Mouse (Mus musculus) megakaryocyte, embryonic 14.5 days (primary cell): ENCODE measurements around the gene Gm5447.

Experiments
- FLI1 ChIP-seq: IDR thresholded peaks from 2 replicates; pipeline ENCODE4 v1.6.1; 2012; ENCODE audit warnings: low read length, inconsistent platforms, mixed read lengths
- GATA1 ChIP-seq: IDR thresholded peaks from 3 replicates; pipeline ENCODE4 v1.6.1; 2012; ENCODE audit warnings: mixed read lengths, low read length, inconsistent platforms, borderline replicate concordance

- TF ChIP-seq GATA1 (no peak), FLI1 (no peak)
These were observed 11.8 kb downstream of the Gm5447 start for GRCm38 (mm10) chr13:30985598-30986466.
